Mouse (Mus musculus) adrenal gland, postnatal 36 days (tissue): ENCODE measurements around the gene Suclg2. TPM values are rescaled to one million over a fixed set of nuclear protein-coding genes. Genes with fewer than 3 reads are reported as not detected.
"Not testable (repeated sequence)": the region's sequence is repeated elsewhere in the genome, so short reads cannot be mapped to it uniquely, and the experiment has no call there.

Source experiments
- DNase-seq, 2 experiments: peaks; one replicate each; pipeline ENCODE4 v3.0.0; 2021; ENCODE audit warnings: mixed read lengths in 1 of 2
- total RNA-seq, 2 experiments: library from RNA; stranded (reverse); gene quantifications; 2 replicates each; pipeline ENCODE4 v1.2.3; 2021

Suclg2 gene
- total RNA-seq, 2 experiments from 2014 or later = 127 to 168 TPM

GRCm38 (mm10) chr6:95620804-95621203 is 97.8 kb downstream of the Suclg2 start:
- no peak for DNase-seq

- DNase-seq = no peak
Observed at GRCm38 (mm10) chr6:95619817-95620216, 98.8 kb downstream of the Suclg2 start.

GRCm38 (mm10) chr6:95618434-95618833 is 100.2 kb downstream of the Suclg2 start:
- DNase-seq = no peak

DNA sequence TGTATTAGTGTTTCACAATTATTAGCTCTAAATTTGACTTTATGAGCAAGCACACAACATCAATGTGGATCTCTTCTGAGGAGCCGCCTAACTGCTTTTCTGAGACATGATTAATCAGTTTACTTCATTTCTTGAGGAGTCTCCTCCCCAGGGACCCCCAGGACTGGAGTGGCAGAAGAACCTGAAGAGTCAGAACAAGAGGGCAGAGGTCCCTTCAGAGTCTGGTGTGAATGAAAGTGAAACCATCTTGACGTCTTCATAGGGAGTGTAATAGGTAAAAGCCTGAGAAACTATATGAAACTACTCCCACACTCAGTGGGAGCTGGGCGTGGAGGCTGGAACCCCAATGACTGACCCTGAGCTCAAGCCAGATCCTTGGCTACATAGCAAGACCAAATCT is 105.4 kb downstream of the Suclg2 start:
- no peak for DNase-seq

- no peak for DNase-seq
Observed at GRCm38 (mm10) chr6:95612412-95613022, 106.1 kb downstream of the Suclg2 start.

DNA sequence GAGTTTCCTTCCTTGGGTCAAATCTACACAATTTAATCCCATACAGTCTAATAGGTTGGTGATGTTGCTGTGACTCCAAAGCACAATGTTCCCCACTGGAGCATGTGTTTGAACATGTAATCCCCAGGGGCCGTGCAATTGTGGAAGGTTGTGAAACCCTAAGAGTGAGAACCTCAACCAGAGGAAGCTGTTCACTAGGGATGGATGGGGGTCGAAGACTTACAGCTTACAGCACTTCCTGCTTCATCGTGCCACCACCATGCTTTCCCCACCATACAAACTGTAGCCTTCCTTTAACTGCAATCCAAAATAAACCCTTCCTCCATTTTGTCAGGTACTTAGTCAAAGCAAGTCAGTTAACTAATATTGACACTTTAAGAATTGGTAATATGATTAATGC is 107.5 kb downstream of the Suclg2 start:
- peak in 1 of 2 experiments; percentile 9 for DNase-seq

DNA sequence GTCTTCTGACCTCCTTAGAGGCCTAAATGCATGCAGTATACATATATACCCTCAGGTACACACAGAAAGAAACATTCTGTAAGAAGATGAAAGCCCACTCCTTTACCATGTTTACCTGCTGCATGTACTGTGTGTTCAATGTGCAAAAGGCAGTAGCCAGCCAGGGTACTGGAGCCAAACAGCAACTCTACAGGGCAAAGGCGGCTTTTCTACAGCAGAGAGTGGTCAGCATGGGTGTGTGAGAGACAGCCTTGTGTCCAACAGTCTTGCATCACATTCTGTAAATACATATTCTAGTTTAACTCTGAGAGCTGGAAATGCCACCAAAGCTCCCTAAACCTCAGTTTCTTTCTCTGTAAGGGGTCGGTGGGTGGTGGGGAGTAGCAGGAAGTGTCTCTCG is 110.5 kb downstream of the Suclg2 start:
- no peak for DNase-seq

- not testable (repeated sequence) for DNase-seq
Observed at GRCm38 (mm10) chr6:95600731-95601130, 117.9 kb downstream of the Suclg2 start.

- peak in 1 of 2 experiments; percentile 9 for DNase-seq
Observed at GRCm38 (mm10) chr6:95596766-95597750, 121.5 kb downstream of the Suclg2 start.

DNA sequence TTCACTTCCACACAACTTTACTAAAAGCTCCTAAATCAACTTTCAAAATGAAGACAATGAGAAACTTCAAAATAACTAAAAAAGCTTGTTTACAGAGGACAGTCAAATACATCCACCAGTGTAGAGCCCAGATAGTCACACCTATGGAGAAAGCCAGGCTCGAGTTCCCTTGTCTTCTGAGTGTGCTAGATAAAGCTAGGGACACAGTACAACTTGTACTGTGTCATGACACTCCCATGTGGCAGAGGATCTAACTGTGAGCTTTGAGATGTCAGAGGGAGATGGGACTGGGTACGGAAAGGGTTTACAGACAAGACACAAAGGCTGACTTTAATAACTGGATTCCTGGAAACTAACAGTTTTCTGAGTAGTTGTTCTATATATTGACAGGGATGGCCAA is 122.7 kb downstream of the Suclg2 start:
- no peak for DNase-seq

DNA sequence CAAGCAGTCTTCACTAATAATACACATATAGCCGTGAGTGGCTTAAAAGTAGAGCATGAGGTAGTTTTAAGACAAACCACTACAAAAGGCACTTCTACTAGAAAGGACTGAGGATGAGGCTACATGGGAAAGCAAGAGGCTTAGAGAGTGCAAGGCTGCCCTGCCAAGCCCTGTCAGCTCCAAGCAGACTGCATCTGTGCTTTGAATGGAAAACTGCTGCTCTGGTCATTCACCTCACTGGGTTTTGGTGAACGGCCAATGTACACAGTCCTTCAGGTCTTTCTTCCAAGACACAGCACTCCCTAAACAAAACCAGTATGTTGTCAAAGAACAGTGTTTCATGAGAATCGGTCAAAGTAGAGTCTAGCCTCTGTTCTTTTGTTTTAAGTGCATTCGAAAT is 124.4 kb downstream of the Suclg2 start:
- DNase-seq = peak in 1 of 2 experiments; percentile 3

DNA sequence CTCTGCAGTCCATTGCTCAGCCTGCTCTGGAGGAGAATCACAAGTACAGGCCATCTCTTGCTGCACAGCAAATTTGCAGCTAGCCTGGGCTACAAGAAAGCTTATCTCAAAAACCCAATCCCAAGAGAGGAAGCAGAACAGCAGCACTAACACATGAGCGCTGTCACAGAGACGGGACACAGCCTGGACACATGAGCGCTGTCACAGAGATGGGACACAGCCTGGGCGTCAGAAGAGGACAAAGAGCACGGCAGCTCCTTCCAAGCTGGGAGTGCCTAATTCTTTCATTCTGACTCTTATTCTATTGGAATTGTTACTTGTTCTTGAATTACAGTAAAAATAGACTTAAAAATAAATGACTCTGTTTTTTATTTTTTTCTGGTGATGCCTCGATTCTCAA is 126.2 kb downstream of the Suclg2 start:
- DNase-seq = no peak

- DNase-seq = no peak
Observed at GRCm38 (mm10) chr6:95590463-95590862, 128.1 kb downstream of the Suclg2 start.

GRCm38 (mm10) chr6:95587108-95587796 is 131.3 kb downstream of the Suclg2 start:
- DNase-seq = no peak

DNA sequence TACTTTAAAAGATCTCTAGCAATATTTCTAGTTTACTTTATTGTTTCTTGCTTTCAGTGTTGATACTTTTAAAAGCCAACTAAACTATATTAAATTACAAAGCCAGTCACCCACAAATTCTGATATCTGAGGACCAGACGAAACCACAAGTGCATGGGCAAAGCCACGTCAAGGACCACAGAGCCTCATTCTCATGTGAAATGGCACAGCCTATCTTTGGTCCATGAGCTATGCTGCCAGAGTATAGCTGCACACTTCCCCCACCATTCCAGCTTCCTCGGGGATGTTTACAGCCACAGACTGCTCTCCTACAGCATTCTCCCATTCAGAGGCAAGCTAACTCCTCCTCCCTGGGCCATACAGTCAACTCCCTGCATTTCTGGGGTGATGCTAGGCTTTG is 136.7 kb downstream of the Suclg2 start:
- no peak for DNase-seq

GRCm38 (mm10) chr6:95579792-95580191 is 138.8 kb downstream of the Suclg2 start:
- DNase-seq = no peak

GRCm38 (mm10) chr6:95575531-95575930 is 143.1 kb downstream of the Suclg2 start:
- DNase-seq = no peak

DNA sequence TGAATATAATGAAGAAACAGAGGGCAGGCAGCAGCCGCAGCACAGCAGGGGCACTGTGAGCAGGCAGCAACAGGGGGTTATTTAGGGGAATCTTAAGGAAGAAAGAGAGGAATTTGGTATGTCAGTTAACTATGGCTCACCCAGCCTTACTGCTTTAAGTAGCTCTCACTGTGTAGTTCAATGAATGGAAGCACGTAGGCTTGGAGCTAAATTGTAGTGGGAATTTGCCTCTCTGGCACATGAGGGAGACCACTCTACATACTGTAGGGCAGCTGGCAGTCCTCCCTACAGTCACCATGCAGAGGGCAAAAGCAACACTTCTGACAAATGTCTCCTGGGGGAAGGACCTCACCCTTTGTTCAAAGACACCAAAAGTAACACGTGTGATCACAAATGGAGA is 143.7 kb downstream of the Suclg2 start:
- DNase-seq = no peak

GRCm38 (mm10) chr6:95574389-95574788 is 144.2 kb downstream of the Suclg2 start:
- no peak for DNase-seq

- DNase-seq = no peak
Observed at GRCm38 (mm10) chr6:95573035-95573759, 145.4 kb downstream of the Suclg2 start.

DNA sequence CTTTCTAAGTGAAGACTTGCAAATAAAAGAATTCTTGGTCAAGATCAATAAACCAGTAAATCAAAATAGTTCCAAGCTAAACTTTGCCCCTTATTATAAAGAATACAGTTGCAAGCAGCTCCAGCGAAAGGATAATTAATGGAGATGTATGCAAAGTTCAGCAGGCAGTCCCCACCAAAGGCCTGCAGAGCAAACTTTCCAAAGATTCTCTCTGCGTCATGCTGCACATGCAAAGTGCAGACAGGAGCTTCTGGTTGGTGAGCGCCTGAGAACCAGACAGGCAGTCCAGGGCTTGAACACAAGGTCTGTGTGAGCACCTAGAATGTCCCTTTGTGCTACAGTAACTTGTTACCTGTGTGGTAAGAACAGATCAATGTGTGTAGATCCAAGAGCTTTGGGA is 147.0 kb downstream of the Suclg2 start:
- no peak for DNase-seq
